Mouse (Mus musculus) MEL (cell line): Measurements from ENCODE around the gene Fkbp8. TPM values are rescaled to one million over a fixed set of nuclear protein-coding genes. Genes with fewer than 3 reads are reported as not detected.

Experiments
- DNase-seq: peaks from one replicate; pipeline ENCODE4 v3.0.0; 2011; ENCODE audit warnings: low read depth, low spot score
- H3K27ac ChIP-seq: 2 replicates; pipeline ENCODE4 v1.5.1; 2012; ENCODE audit warnings: low read depth, mild to moderate bottlenecking, control low read depth, low read length, moderate library complexity; ENCODE audit not compliant: control insufficient read depth
- H3K27me3 ChIP-seq, 2 experiments: fragments of 150-350 bp in 1 of 2; sonication (generic) in 1 of 2; 2 replicates each; pipeline ENCODE4 v1.6.1; 2012; ENCODE audit warnings: low read length in 2 of 2, mild to moderate bottlenecking in 2 of 2, improper control_type of control experiment in 1 of 2, moderate library complexity in 1 of 2; ENCODE audit not compliant: insufficient read depth in 2 of 2, control insufficient read depth in 1 of 2
- H3K36me3 ChIP-seq, 2 experiments: 2 replicates each; pipeline ENCODE4 v1.6.1; 2012 to 2014; ENCODE audit warnings: low read length in 2 of 2, improper control_type of control experiment in 1 of 2, inconsistent platforms in 1 of 2, mild to moderate bottlenecking in 1 of 2; ENCODE audit not compliant: insufficient read depth in 2 of 2, control insufficient read depth in 1 of 2
- H3K4me1 ChIP-seq, 2 experiments: fragments of 150-350 bp in 1 of 2; sonication (generic) in 1 of 2; 2 replicates each; pipeline ENCODE4 v1.6.1; 2012; ENCODE audit warnings: low read length in 2 of 2, improper control_type of control experiment in 1 of 2, mild to moderate bottlenecking in 1 of 2; ENCODE audit not compliant: insufficient read depth in 2 of 2, control insufficient read depth in 1 of 2
- H3K4me3 ChIP-seq, 2 experiments: fragments of 150-350 bp in 1 of 2; sonication (generic) in 1 of 2; 2 replicates each; pipeline ENCODE4 v1.5.1; 2012; ENCODE audit warnings: low read depth in 2 of 2, low read length in 2 of 2, mild to moderate bottlenecking in 2 of 2, moderate library complexity in 2 of 2, control low read depth in 1 of 2, improper control_type of control experiment in 1 of 2; ENCODE audit not compliant: control insufficient read depth in 1 of 2, insufficient read depth in 1 of 2
- H3K79me2 ChIP-seq: 2 replicates; pipeline ENCODE4 v1.6.1; 2012; ENCODE audit warnings: mild to moderate bottlenecking, low read length, moderate library complexity; ENCODE audit not compliant: control insufficient read depth, poor library complexity, insufficient read depth
- H3K9ac ChIP-seq: 2 replicates; pipeline ENCODE4 v1.6.1; 2012; ENCODE audit warnings: low read depth, mild to moderate bottlenecking, control low read depth, low read length, moderate library complexity; ENCODE audit not compliant: control insufficient read depth, poor library complexity, severe bottlenecking
- H3K9me3 ChIP-seq: fragments of 150-350 bp; sonication (generic); replicated peaks from 2 replicates; pipeline ENCODE4 v1.6.1; 2012; ENCODE audit warnings: mild to moderate bottlenecking, low read length, improper control_type of control experiment, moderate library complexity; ENCODE audit not compliant: insufficient read depth
- BHLHE40 ChIP-seq: IDR thresholded peaks from 2 replicates; pipeline ENCODE4 v1.6.1; 2012; ENCODE audit warnings: low read depth, mild to moderate bottlenecking, inconsistent platforms, low read length, improper control_type of control experiment, borderline replicate concordance
- CHD1 ChIP-seq: IDR thresholded peaks from 2 replicates; pipeline ENCODE4 v1.6.1; 2012; ENCODE audit warnings: low read depth, mild to moderate bottlenecking, inconsistent platforms, low read length, improper control_type of control experiment
- CHD2 ChIP-seq: IDR thresholded peaks from 2 replicates; pipeline ENCODE4 v1.6.1; 2011; ENCODE audit warnings: low read length, improper control_type of control experiment
- E2F4 ChIP-seq: IDR thresholded peaks from 2 replicates; pipeline ENCODE4 v1.6.1; 2011; ENCODE audit warnings: low read depth, low read length, improper control_type of control experiment, borderline replicate concordance
- ELF1 ChIP-seq: IDR thresholded peaks from 2 replicates; pipeline ENCODE4 v1.6.1; 2014; ENCODE audit warnings: low read depth, mild to moderate bottlenecking, inconsistent platforms, low read length, improper control_type of control experiment, moderate library complexity
- ETS1 ChIP-seq: IDR thresholded peaks from 2 replicates; pipeline ENCODE4 v1.6.1; 2012; ENCODE audit warnings: low read depth, mild to moderate bottlenecking, inconsistent platforms, low read length, improper control_type of control experiment, moderate library complexity
- GATA1 ChIP-seq: IDR thresholded peaks from 2 replicates; pipeline ENCODE4 v1.6.1; 2011; ENCODE audit warnings: low read depth, low read length, improper control_type of control experiment
- HCFC1 ChIP-seq: IDR thresholded peaks from 2 replicates; pipeline ENCODE4 v1.6.1; 2012; ENCODE audit warnings: low read depth, mild to moderate bottlenecking, inconsistent platforms, low read length, improper control_type of control experiment, moderate library complexity
- JUND ChIP-seq: IDR thresholded peaks from 2 replicates; pipeline ENCODE4 v1.6.1; 2011; ENCODE audit warnings: low read depth, mild to moderate bottlenecking, improper control_type of control experiment, low read length
- MAFK ChIP-seq: IDR thresholded peaks from 2 replicates; pipeline ENCODE4 v1.6.1; 2011; ENCODE audit warnings: low read depth, mild to moderate bottlenecking, low read length, improper control_type of control experiment, borderline replicate concordance
- MAX ChIP-seq: IDR thresholded peaks from 2 replicates; pipeline ENCODE4 v1.6.1; 2011; ENCODE audit warnings: low read length, improper control_type of control experiment
- MAZ ChIP-seq: IDR thresholded peaks from 2 replicates; pipeline ENCODE4 v1.6.1; 2012; ENCODE audit warnings: low read depth, mild to moderate bottlenecking, inconsistent platforms, low read length, improper control_type of control experiment
- MXI1 ChIP-seq: IDR thresholded peaks from 2 replicates; pipeline ENCODE4 v1.6.1; 2011; ENCODE audit warnings: mild to moderate bottlenecking, low read depth, low read length, improper control_type of control experiment
- MYB ChIP-seq: IDR thresholded peaks from 2 replicates; pipeline ENCODE4 v1.6.1; 2011; ENCODE audit warnings: mild to moderate bottlenecking, low read depth, low read length, improper control_type of control experiment
- MYC ChIP-seq: IDR thresholded peaks from 2 replicates; pipeline ENCODE4 v1.6.1; 2011; ENCODE audit warnings: low read depth, mild to moderate bottlenecking, low read length, improper control_type of control experiment, moderate library complexity
- NELFE ChIP-seq: IDR thresholded peaks from 2 replicates; pipeline ENCODE4 v1.6.1; 2011; ENCODE audit warnings: low read depth, low read length, improper control_type of control experiment
- NRF1 ChIP-seq: IDR thresholded peaks from 2 replicates; pipeline ENCODE4 v1.6.1; 2014; ENCODE audit warnings: low read depth, mild to moderate bottlenecking, inconsistent platforms, low read length, improper control_type of control experiment, moderate library complexity; ENCODE audit not compliant: poor library complexity, insufficient read depth, severe bottlenecking
- POLR2A ChIP-seq, 2 experiments: IDR thresholded peaks; 2 replicates each; pipeline ENCODE4 v1.6.1; 2011 to 2012; ENCODE audit warnings: low read length in 2 of 2, mild to moderate bottlenecking in 2 of 2, control low read depth in 1 of 2, improper control_type of control experiment in 1 of 2, low read depth in 1 of 2, moderate library complexity in 1 of 2; ENCODE audit not compliant: control insufficient read depth in 1 of 2, insufficient read depth in 1 of 2, poor library complexity in 1 of 2
- POLR2AphosphoS2 ChIP-seq: IDR thresholded peaks from 2 replicates; pipeline ENCODE4 v1.6.1; 2011; ENCODE audit warnings: low read length, improper control_type of control experiment
- RCOR1 ChIP-seq: IDR thresholded peaks from 2 replicates; pipeline ENCODE4 v1.6.1; 2012; ENCODE audit warnings: low read depth, mild to moderate bottlenecking, inconsistent platforms, low read length, improper control_type of control experiment
- SIN3A ChIP-seq: IDR thresholded peaks from 2 replicates; pipeline ENCODE4 v1.6.1; 2012; ENCODE audit warnings: low read length, improper control_type of control experiment, inconsistent platforms
- SMC3 ChIP-seq: IDR thresholded peaks from 2 replicates; pipeline ENCODE4 v1.6.1; 2011; ENCODE audit warnings: low read depth, low read length, improper control_type of control experiment
- TBP ChIP-seq: IDR thresholded peaks from 2 replicates; pipeline ENCODE4 v1.8.0; 2011; ENCODE audit warnings: low read depth, low read length, improper control_type of control experiment
- TCF12 ChIP-seq: IDR thresholded peaks from 2 replicates; pipeline ENCODE4 v1.6.1; 2014; ENCODE audit warnings: low read depth, mild to moderate bottlenecking, inconsistent platforms, low read length, improper control_type of control experiment, moderate library complexity
- USF1 ChIP-seq: IDR thresholded peaks from 2 replicates; pipeline ENCODE4 v1.6.1; 2014; ENCODE audit warnings: low read depth, mild to moderate bottlenecking, inconsistent platforms, low read length, improper control_type of control experiment, moderate library complexity
- ZMIZ1 ChIP-seq: IDR thresholded peaks from 2 replicates; pipeline ENCODE4 v1.6.1; 2012; ENCODE audit warnings: low read depth, mild to moderate bottlenecking, inconsistent platforms, low read length, improper control_type of control experiment, moderate library complexity
- polyA plus RNA-seq, 2 experiments: library from polyadenylated mRNA; stranded (reverse) in 1 of 2; unstranded in 1 of 2; fragments of >175 nt in 1 of 2; fragments of >200 nt in 1 of 2; gene quantifications; 2 replicates each; pipeline versions ENCODE4 v1.2.1 to v1.2.4; 2012; ENCODE audit warnings: low replicate concordance in 2 of 2, low read depth in 1 of 2; ENCODE audit not compliant: insufficient read length in 2 of 2, insufficient read depth in 1 of 2, missing spikeins in 1 of 2
- total RNA-seq: library from RNA; depleted of rRNA; stranded (reverse); fragments of 300-350 nt; gene quantifications from 2 replicates; pipeline ENCODE4 v1.2.3, GENCODE M21; 2012; rRNA removed

The Fkbp8 gene
- total RNA-seq (212 and 215 TPM in 2 replicates), polyA plus RNA-seq (100 to 1,000 TPM in 1 of 2 experiments, not detected in 1; 349 TPM)

GRCm38 (mm10) chr8:70527512-70528181, at the start of gene Fkbp8, which contains the start of gene Kxd1:
TSS of gene Fkbp8 (plus strand) at chr8:70527724.
TSS of gene Kxd1 (minus strand) at chr8:70527956.
- Histone ChIP-seq H3K4me1 (peaks cover 0 to 29% of the 10 kb centered on the region in 2 experiments; a peak in 3 of 4 replicates), H3K27me3 (no peaks in the 10 kb centered on the region), H3K79me2 (peaks cover 31% of the 10 kb centered on the region), H3K36me3 (peaks cover 0 to 30% of the 10 kb centered on the region in 2 experiments; a peak in 2 of 4 replicates), H3K4me3 (peak within 1 kb of the TSS; percentile 70 to 98), H3K27ac (peak within 1 kb of the TSS; percentile 81), H3K9me3 (no peaks in the 10 kb centered on the region), H3K9ac (peak within 1 kb of the TSS; percentile 96)
- DNase-seq: peak; percentile 97
- TF ChIP-seq SIN3A (peak; percentile 53), MYC (0 out of 2 replicates have a peak, but pooled peaks have one; percentile 10), ZMIZ1 (peak; percentile 64; the same call in 1 of the 2 replicates), ETS1 (no peak), USF1 (no peak), TBP (peak; percentile 31; the same call in 1 of the 2 replicates), NRF1 (peak; percentile 48; the same call in 1 of the 2 replicates), GATA1 (no peak), CHD1 (no peak), CHD2 (peak; percentile 79), MXI1 (no peak), SMC3 (no peak), MYB (no peak), BHLHE40 (0 out of 2 replicates have a peak, but pooled peaks have one; percentile 61), TCF12 (no peak; the same call in 1 of the 2 replicates), ELF1 (peak; percentile 87), JUND (no peak), NELFE (peak; percentile 46), E2F4 (no peak), RCOR1 (no peak), MAZ (peak; percentile 77; the same call in 1 of the 2 replicates), POLR2A (IDR thresholded peaks at IDR 0.05; ENCODE audit: control insufficient read depth in 1 of 2, insufficient read depth in 1 of 2, low read depth in 1 of 2, low read length in 2 of 2, poor library complexity in 1 of 2) (peak; percentile 59 to 76; a peak in 2 of 4 replicates), MAX (no peak), MAFK (no peak), POLR2AphosphoS2 (0 out of 2 replicates have a peak, but pooled peaks have one; percentile 64), HCFC1 (peak; percentile 82)
